Mouse (Mus musculus): ENCODE measurements around the gene Zfp108. TPM values are rescaled to one million over a fixed set of nuclear protein-coding genes. Genes with fewer than 3 reads are reported as not detected.

Gene Zfp108
- 4.9 and 5.5 TPM in 2 replicates for polyA plus RNA-seq (2015; fragmentation: Nextera tagmentation; extraction: Ambion mirVana)

GRCm38 (mm10) chr7:24254633-24255474, at the start of gene Zfp108:
Zfp108 (plus strand) TSS chr7:24254794.
- Histone ChIP-seq H3K27me3 (no peaks in the 10 kb centered on the region), H3K27ac (replicated peaks) (no peak within 1 kb of the TSS), H3K9ac (peak within 1 kb of the TSS; percentile 58), H3K4me2 (replicated peaks) (peak within 1 kb of the TSS; percentile 58), H3K4me1 (peaks cover 8% of the 10 kb centered on the region; the same call in 1 of the 2 replicates), H3K36me3 (peaks cover 3% of the 10 kb centered on the region), H3K9me3 (replicated peaks) (no peaks in the 10 kb centered on the region), H3K4me3 (replicated peaks) (peak within 1 kb of the TSS; percentile 63)
- WGBS, result 13% methylated on average over 21 of the region's 21 CpGs
- ATAC-seq (ENCODE audit: insufficient number of reproducible peaks, low FRiP score, low TSS enrichment, low read depth), result peak; percentile 86

- Histone ChIP-seq H3K36me3 (peaks cover 33% of the 10 kb centered on the region), H3K4me1 (peaks cover 9% of the 10 kb centered on the region), H3K4me2 (replicated peaks) (peak overlapping the region; percentile 71), H3K4me3 (replicated peaks) (peak overlapping the region; percentile 65), H3K27ac (replicated peaks) (peak overlapping the region; percentile 86), H3K27me3 (no peaks in the 10 kb centered on the region), H3K9ac (peak overlapping the region; percentile 73), H3K9me3 (replicated peaks) (no peaks in the 10 kb centered on the region)
- 10% methylated on average over 24 of the region's 24 CpGs for WGBS
- peak; percentile 79 for ATAC-seq (ENCODE audit: insufficient number of reproducible peaks, low FRiP score, low TSS enrichment, low read depth)
Observed at GRCm38 (mm10) chr7:24207488-24208261, 46.9 kb upstream of the Zfp108 start.

GRCm38 (mm10) chr7:24208282-24208886, 46.2 kb upstream of the Zfp108 start:
- H3K4me1 ChIP-seq, result peaks cover 9% of the 10 kb centered on the region
- peak overlapping the region; percentile 71 for H3K4me2 ChIP-seq (replicated peaks)
- no peak for ATAC-seq (ENCODE audit: insufficient number of reproducible peaks, low FRiP score, low TSS enrichment, low read depth)
- no peaks in the 10 kb centered on the region for H3K9me3 ChIP-seq (replicated peaks)
- H3K27me3 ChIP-seq, result no peaks in the 10 kb centered on the region
- 58% methylated on average over 7 of the region's 7 CpGs for WGBS
- H3K36me3 ChIP-seq, result peaks cover 28% of the 10 kb centered on the region
- H3K9ac ChIP-seq, result no peak overlapping the region
- no peak overlapping the region for H3K27ac ChIP-seq (replicated peaks)
- peak overlapping the region; percentile 65 for H3K4me3 ChIP-seq (replicated peaks)

GRCm38 (mm10) chr7:24210296-24210695, 44.3 kb upstream of the Zfp108 start:
- no peak for ATAC-seq (ENCODE audit: insufficient number of reproducible peaks, low FRiP score, low TSS enrichment, low read depth)
- peaks cover 9% of the 10 kb centered on the region; the same call in 1 of the 2 replicates for H3K36me3 ChIP-seq
- H3K9me3 ChIP-seq (replicated peaks), result no peaks in the 10 kb centered on the region
- H3K4me2 ChIP-seq (replicated peaks), result no peak overlapping the region
- no peak overlapping the region for H3K9ac ChIP-seq
- H3K4me3 ChIP-seq (replicated peaks), result no peak overlapping the region
- no peaks in the 10 kb centered on the region for H3K27me3 ChIP-seq
- peaks cover 9% of the 10 kb centered on the region for H3K4me1 ChIP-seq
- WGBS, result 79% methylated on average over 2 of the region's 2 CpGs
- H3K27ac ChIP-seq (replicated peaks), result no peak overlapping the region

GRCm38 (mm10) chr7:24211343-24211742, 43.3 kb upstream of the Zfp108 start, which contains the start of gene Zfp111:
Zfp111 (minus strand) TSS chr7:24211443.
- no peaks in the 10 kb centered on the region for H3K36me3 ChIP-seq
- no peak within 1 kb of the TSS for H3K27ac ChIP-seq (replicated peaks)
- H3K4me1 ChIP-seq, result peaks cover 9% of the 10 kb centered on the region
- no peak for ATAC-seq (ENCODE audit: insufficient number of reproducible peaks, low FRiP score, low TSS enrichment, low read depth)
- H3K4me3 ChIP-seq (replicated peaks), result no peak within 1 kb of the TSS
- no peak within 1 kb of the TSS for H3K9ac ChIP-seq
- H3K4me2 ChIP-seq (replicated peaks), result no peak within 1 kb of the TSS
- no peaks in the 10 kb centered on the region for H3K27me3 ChIP-seq
- no peaks in the 10 kb centered on the region for H3K9me3 ChIP-seq (replicated peaks)
- 78% methylated on average over 5 of the region's 5 CpGs for WGBS

- Histone ChIP-seq H3K27me3 (no peaks in the 10 kb centered on the region), H3K4me1 (peaks cover 6% of the 10 kb centered on the region; the same call in 1 of the 2 replicates), H3K36me3 (peaks cover 17% of the 10 kb centered on the region; the same call in 1 of the 2 replicates), H3K9ac (peak within 1 kb of the TSS; percentile 75), H3K4me3 (replicated peaks) (peak within 1 kb of the TSS; percentile 84), H3K27ac (replicated peaks) (no peak within 1 kb of the TSS), H3K4me2 (replicated peaks) (peak within 1 kb of the TSS; percentile 60), H3K9me3 (replicated peaks) (no peaks in the 10 kb centered on the region)
- ATAC-seq (ENCODE audit: insufficient number of reproducible peaks, low FRiP score, low TSS enrichment, low read depth), result peak; percentile 81
- 5% methylated on average over 28 of the region's 28 CpGs for WGBS
Observed at GRCm38 (mm10) chr7:24237040-24237791, 17.4 kb upstream of the Zfp108 start, which contains the start of gene Zfp109. Zfp109 (minus strand) TSS chr7:24237560.

GRCm38 (mm10) chr7:24253779-24254615, 597 bp upstream of the Zfp108 start:
- Histone ChIP-seq H3K4me2 (replicated peaks) (peak overlapping the region; percentile 58), H3K9me3 (replicated peaks) (no peaks in the 10 kb centered on the region), H3K36me3 (no peaks in the 10 kb centered on the region; the same call in 1 of the 2 replicates), H3K27me3 (no peaks in the 10 kb centered on the region), H3K9ac (no peak overlapping the region; the same call in 1 of the 2 replicates), H3K4me3 (replicated peaks) (peak overlapping the region; percentile 63), H3K4me1 (peaks cover 8% of the 10 kb centered on the region; the same call in 1 of the 2 replicates), H3K27ac (replicated peaks) (no peak overlapping the region)
- peak; percentile 6; the same call in 1 of the 2 replicates for ATAC-seq (ENCODE audit: insufficient number of reproducible peaks, low FRiP score, low TSS enrichment, low read depth)
- 57% methylated on average over 9 of the region's 9 CpGs for WGBS

- Histone ChIP-seq H3K36me3 (peaks cover 23% of the 10 kb centered on the region), H3K4me1 (peaks cover 4% of the 10 kb centered on the region; the same call in 1 of the 2 replicates), H3K9ac (no peak overlapping the region), H3K4me2 (replicated peaks) (no peak overlapping the region), H3K9me3 (replicated peaks) (no peaks in the 10 kb centered on the region), H3K27ac (replicated peaks) (no peak overlapping the region), H3K4me3 (replicated peaks) (no peak overlapping the region), H3K27me3 (no peaks in the 10 kb centered on the region)
- no peak for ATAC-seq (ENCODE audit: insufficient number of reproducible peaks, low FRiP score, low TSS enrichment, low read depth)
- 90% methylated on average over 13 of the region's 13 CpGs for WGBS
Observed at GRCm38 (mm10) chr7:24259306-24259999, 4.9 kb downstream of the Zfp108 start.

- no peak for ATAC-seq (ENCODE audit: insufficient number of reproducible peaks, low FRiP score, low TSS enrichment, low read depth)
- H3K4me3 ChIP-seq (replicated peaks), result no peak overlapping the region
- WGBS, result 90% methylated on average over 4 of the region's 4 CpGs
- no peak overlapping the region for H3K9ac ChIP-seq
- peaks cover 4% of the 10 kb centered on the region; the same call in 1 of the 2 replicates for H3K4me1 ChIP-seq
- no peaks in the 10 kb centered on the region for H3K9me3 ChIP-seq (replicated peaks)
- no peak overlapping the region for H3K4me2 ChIP-seq (replicated peaks)
- H3K27me3 ChIP-seq, result no peaks in the 10 kb centered on the region
- no peak overlapping the region for H3K27ac ChIP-seq (replicated peaks)
- H3K36me3 ChIP-seq, result peaks cover 23% of the 10 kb centered on the region
Observed at GRCm38 (mm10) chr7:24260000-24260312, 5.4 kb downstream of the Zfp108 start.
